Mouse (Mus musculus) testis, adult 2 months (tissue): Measurements from ENCODE around the gene Lrrc75b.

Source experiments
- CTCF ChIP-seq: fragments of 200-500 bp; IDR thresholded peaks from 2 replicates; pipeline ENCODE4 v1.5.1; 2012; ENCODE audit warnings: low read depth, mild to moderate bottlenecking, inconsistent platforms, low read length, moderate library complexity; ENCODE audit not compliant: control insufficient read depth, insufficient read depth, insufficient replicate concordance
- POLR2A ChIP-seq: fragments of 200-500 bp; IDR thresholded peaks from 2 replicates; pipeline ENCODE4 v1.6.1; 2012; ENCODE audit warnings: low read depth, mild to moderate bottlenecking, inconsistent platforms, low read length, moderate library complexity; ENCODE audit not compliant: control insufficient read depth

GRCm38 (mm10) chr10:75564687-75565265, 4.6 kb upstream of the Lrrc75b start:
- TF ChIP-seq POLR2A = no peak
- TF ChIP-seq CTCF = no peak
